Mouse (Mus musculus) liver, embryonic 14.5 days (tissue): ENCODE data around the gene Jade1. TPM values are rescaled to one million over a fixed set of nuclear protein-coding genes. Genes with fewer than 3 reads are reported as not detected.
A peak's percentile ranks its signal among the peaks of the same experiment; 100 is the strongest.

Source experiments
- ATAC-seq: fragments of 200-750 bp; cut with Nextera tagmentation; 2 replicates; pipeline ENCODE4 v1.8.0; 2017; ENCODE audit warnings: moderate number of reproducible peaks, mild to moderate bottlenecking, moderate library complexity; ENCODE audit not compliant: insufficient read depth
- DNase-seq, 3 experiments: peaks; one replicate each; pipeline ENCODE4 v3.0.0-alpha.2; 2012 to 2013; ENCODE audit warnings: low read depth in 3 of 3, low spot score in 3 of 3
- H3K27ac ChIP-seq: fragments of 300-500 bp; sonication (generic); 2 replicates; pipeline ENCODE4 v1.5.1; 2014; ENCODE audit warnings: moderate library complexity, mild to moderate bottlenecking, control low read depth, inconsistent platforms
- H3K27me3 ChIP-seq: fragments of 300-500 bp; sonication (generic); 2 replicates; pipeline ENCODE4 v1.6.1; 2014; ENCODE audit warnings: mild to moderate bottlenecking, low read length, moderate library complexity; ENCODE audit not compliant: control insufficient read depth, insufficient read depth
- H3K36me3 ChIP-seq: fragments of 300-500 bp; sonication (generic); replicated peaks from 2 replicates; pipeline ENCODE4 v1.6.1; 2014; ENCODE audit warnings: low read depth; ENCODE audit not compliant: control insufficient read depth, insufficient read depth
- H3K4me1 ChIP-seq, 2 experiments: fragments of 200-500 bp in 1 of 2; fragments of 300-500 bp in 1 of 2; sonication (generic) in 1 of 2; replicated peaks; 2 replicates each; pipeline ENCODE4 v1.6.1; 2012 to 2014; ENCODE audit warnings: antibody characterized with exemption in 1 of 2, inconsistent platforms in 1 of 2, low read length in 1 of 2; ENCODE audit not compliant: control insufficient read depth in 2 of 2, insufficient read depth in 2 of 2
- H3K4me2 ChIP-seq: fragments of 300-500 bp; sonication (generic); 2 replicates; pipeline ENCODE4 v1.6.1; 2014; ENCODE audit warnings: low read depth, mild to moderate bottlenecking, control low read depth, moderate library complexity
- H3K4me3 ChIP-seq, 2 experiments: fragments of 200-500 bp in 1 of 2; fragments of 300-500 bp in 1 of 2; sonication (generic) in 1 of 2; 2 replicates each; pipeline ENCODE4 v1.5.1; 2012 to 2014; ENCODE audit warnings: low read depth in 2 of 2, low read length in 2 of 2, mild to moderate bottlenecking in 2 of 2, control low read depth in 1 of 2, inconsistent platforms in 1 of 2, moderate library complexity in 1 of 2; ENCODE audit not compliant: insufficient read depth in 1 of 2
- H3K9ac ChIP-seq: fragments of 300-500 bp; sonication (generic); replicated peaks from 2 replicates; pipeline ENCODE4 v1.6.1; 2014; ENCODE audit warnings: mild to moderate bottlenecking, control low read depth, moderate library complexity
- H3K9me3 ChIP-seq: fragments of 300-500 bp; sonication (generic); 2 replicates; pipeline ENCODE4 v1.6.1; 2016; ENCODE audit warnings: low read length, mixed read lengths; ENCODE audit not compliant: control insufficient read depth
- CTCF ChIP-seq: IDR thresholded peaks from 2 replicates; pipeline ENCODE4 v1.5.1; 2016; ENCODE audit warnings: antibody characterized with exemption, low read depth, control low read depth
- EP300 ChIP-seq: IDR thresholded peaks from 2 replicates; pipeline ENCODE4 v1.6.1; 2016; ENCODE audit warnings: antibody characterized with exemption, low read depth
- WGBS: fragments of 180-500 bp; shearing (Covaris S2); extraction: QIAGEN DNeasy Blood & Tissue Kit; methylation state at CpG from one replicate; pipeline ENCODE4 v1.1.7; 2014; ENCODE audit not compliant: insufficient replicate concordance; 5-methylcytosine and 5-hydroxymethylcytosine counted together
- polyA plus RNA-seq, 2 experiments: library from polyadenylated mRNA; depleted of rRNA in 1 of 2; stranded (reverse) in 1 of 2; unstranded in 1 of 2; fragments of >200 nt; fragmentation: Nextera tagmentation in 1 of 2; extraction: Ambion mirVana in 1 of 2; gene quantifications; 2 replicates each; pipeline versions ENCODE4 v1.2.1 to v1.2.3; 2012 to 2014

The Jade1 gene
- polyA plus RNA-seq, 2 experiments: 4.5 to 6.1 TPM

GRCm38 (mm10) chr3:41563211-41563931 is 7.8 kb downstream of the Jade1 start:
- peak overlapping the region; percentile 98 for H3K4me2 ChIP-seq
- ATAC-seq: peak; percentile 70
- H3K27ac ChIP-seq: peak overlapping the region; percentile 90
- peaks cover 4 to 8% of the 10 kb centered on the region in 2 experiments for H3K4me1 ChIP-seq
- DNase-seq: peak; percentile 56 to 63 (median 60)
- WGBS: under 1% methylated on average over 78 of the region's 81 CpGs
- TF ChIP-seq CTCF: peak; percentile 71
- TF ChIP-seq EP300: no peak
- H3K36me3 ChIP-seq: no peaks in the 10 kb centered on the region
- H3K9ac ChIP-seq: peak overlapping the region; percentile 88
- H3K27me3 ChIP-seq: no peaks in the 10 kb centered on the region
- H3K9me3 ChIP-seq: no peaks in the 10 kb centered on the region
- H3K4me3 ChIP-seq: peak overlapping the region; percentile 77 to 91

GRCm38 (mm10) chr3:41563997-41564396 is 8.5 kb downstream of the Jade1 start:
- no peaks in the 10 kb centered on the region for H3K9me3 ChIP-seq
- peak overlapping the region; percentile 90 for H3K27ac ChIP-seq
- WGBS: under 1% methylated on average over 7 of the region's 7 CpGs
- ATAC-seq (no peak), DNase-seq (no peak)
- H3K4me3 ChIP-seq: peak overlapping the region; percentile 77 to 91
- peaks cover 4 to 8% of the 10 kb centered on the region in 2 experiments for H3K4me1 ChIP-seq
- no peaks in the 10 kb centered on the region for H3K36me3 ChIP-seq
- H3K4me2 ChIP-seq: peak overlapping the region; percentile 98
- peak overlapping the region; percentile 88 for H3K9ac ChIP-seq
- no peak for TF ChIP-seq EP300
- TF ChIP-seq CTCF: no peak
- H3K27me3 ChIP-seq: no peaks in the 10 kb centered on the region

- DNase-seq (peak; percentile 46 to 60 (median 50)), ATAC-seq (peak; percentile 60)
- TF ChIP-seq CTCF (no peak), EP300 (no peak)
- Histone ChIP-seq H3K4me3 (peak overlapping the region; percentile 77 to 91), H3K9ac (peak overlapping the region; percentile 88), H3K9me3 (no peaks in the 10 kb centered on the region), H3K4me1 (peaks cover 4 to 8% of the 10 kb centered on the region in 2 experiments), H3K4me2 (peak overlapping the region; percentile 98), H3K27ac (peak overlapping the region; percentile 90), H3K36me3 (no peaks in the 10 kb centered on the region), H3K27me3 (no peaks in the 10 kb centered on the region)
- WGBS: under 1% methylated on average over 45 of the region's 60 CpGs
Measured at GRCm38 (mm10) chr3:41564471-41565213, 9.1 kb downstream of the Jade1 start.

- peak overlapping the region; percentile 77 to 91 for H3K4me3 ChIP-seq
- peak overlapping the region; percentile 88 for H3K9ac ChIP-seq
- 0% methylated on average over 48 of the region's 61 CpGs for WGBS
- TF ChIP-seq EP300: no peak
- no peak for TF ChIP-seq CTCF
- ATAC-seq: peak; percentile 69
- H3K27ac ChIP-seq: peak overlapping the region; percentile 90
- H3K4me2 ChIP-seq: peak overlapping the region; percentile 98
- H3K4me1 ChIP-seq: peaks cover 4 to 11% of the 10 kb centered on the region in 2 experiments
- H3K9me3 ChIP-seq: no peaks in the 10 kb centered on the region
- H3K27me3 ChIP-seq: no peaks in the 10 kb centered on the region
- peak; percentile 67 to 69 (median 67) for DNase-seq
- no peaks in the 10 kb centered on the region for H3K36me3 ChIP-seq
Measured at GRCm38 (mm10) chr3:41565410-41565823, 9.9 kb downstream of the Jade1 start.

- Histone ChIP-seq H3K36me3 (no peaks in the 10 kb centered on the region), H3K9me3 (no peaks in the 10 kb centered on the region), H3K27ac (peak overlapping the region; percentile 90), H3K4me2 (peak overlapping the region; percentile 98), H3K4me1 (peaks cover 4 to 15% of the 10 kb centered on the region in 2 experiments), H3K4me3 (peak overlapping the region; percentile 77 to 91), H3K9ac (peak overlapping the region; percentile 88), H3K27me3 (no peaks in the 10 kb centered on the region)
- ATAC-seq (peak; percentile 38), DNase-seq (peak; percentile 41 to 65 (median 45))
- 1% methylated on average over 26 of the region's 26 CpGs for WGBS
- no peak for TF ChIP-seq EP300
- TF ChIP-seq CTCF: peak; percentile 81
Measured at GRCm38 (mm10) chr3:41565955-41566354, 10.4 kb downstream of the Jade1 start.
